Mouse (Mus musculus): Measurements from ENCODE around the gene Lsm6.

DNA sequence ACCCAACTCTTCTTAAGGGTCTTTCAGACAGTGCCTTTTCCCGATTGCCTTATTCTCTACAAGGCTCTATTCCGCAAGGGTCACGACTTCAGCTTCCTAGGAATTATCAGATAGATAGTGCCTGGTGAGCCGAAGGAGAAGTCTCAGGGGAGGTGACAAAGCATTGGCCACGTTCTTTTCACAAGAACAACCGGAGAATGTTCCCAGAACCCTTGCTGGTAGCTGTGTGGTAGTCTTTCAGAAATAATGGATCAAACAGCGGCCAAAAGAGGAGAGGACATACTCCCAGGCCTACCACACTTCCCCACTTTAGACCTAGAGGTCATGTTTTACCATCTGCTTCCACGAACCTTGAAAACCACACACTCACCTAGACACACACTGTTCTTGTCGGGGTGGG is 44.1 kb downstream of the Lsm6 start:
- TF ChIP-seq GATA1 (IDR thresholded peaks at IDR 0.05; ENCODE audit: low read length) (no peak), TAL1 (IDR thresholded peaks at IDR 0.05; ENCODE audit: low read length) (no peak)
